Mouse (Mus musculus): Measurements from ENCODE around the gene Agpat3. TPM values are rescaled to one million over a fixed set of nuclear protein-coding genes. Genes with fewer than 3 reads are reported as not detected.

Agpat3 gene
- total RNA-seq (2023), result 116 TPM

DNA sequence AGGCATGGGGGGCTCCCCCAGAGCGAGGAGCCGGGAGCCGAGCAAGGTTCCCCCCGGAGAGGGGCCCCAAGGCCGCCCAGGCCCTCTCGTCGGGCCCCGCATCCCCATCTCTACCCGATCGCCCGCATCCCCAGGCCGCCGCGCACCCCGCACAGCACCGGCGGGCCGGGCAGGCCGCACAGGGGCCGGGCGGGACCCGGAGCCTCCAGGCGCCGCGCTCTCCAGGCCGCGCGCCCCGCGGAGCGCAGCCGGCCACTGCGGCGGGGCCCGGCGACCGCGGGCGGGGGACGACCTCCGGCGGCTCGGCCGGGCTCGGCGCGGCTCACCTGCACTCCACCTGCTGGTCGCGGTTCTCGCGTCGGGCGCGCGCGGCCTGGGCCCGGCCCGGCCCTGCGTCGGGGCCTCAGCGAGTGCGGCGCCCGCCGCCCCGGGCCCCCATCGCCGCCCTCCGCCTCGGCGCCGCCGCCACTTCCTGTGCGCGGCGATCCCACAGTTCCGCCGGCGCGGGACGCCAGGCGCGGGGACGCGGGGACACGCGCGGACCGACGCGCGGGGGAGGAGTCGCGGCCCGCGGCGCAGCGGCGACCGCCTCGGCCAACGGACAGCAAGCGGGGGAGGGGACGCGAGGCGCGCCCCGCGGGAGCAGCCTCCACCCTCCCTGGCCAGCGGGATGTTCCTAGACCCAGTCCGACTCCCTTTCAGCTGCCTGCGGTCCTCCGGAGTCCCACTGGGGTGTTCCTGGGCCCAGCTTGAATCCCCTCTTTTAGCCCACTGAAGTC is at the start of gene Agpat3:
Gene Agpat3 (minus strand): TSS at position 603 of the 779 bp plus-strand sequence.

DNA sequence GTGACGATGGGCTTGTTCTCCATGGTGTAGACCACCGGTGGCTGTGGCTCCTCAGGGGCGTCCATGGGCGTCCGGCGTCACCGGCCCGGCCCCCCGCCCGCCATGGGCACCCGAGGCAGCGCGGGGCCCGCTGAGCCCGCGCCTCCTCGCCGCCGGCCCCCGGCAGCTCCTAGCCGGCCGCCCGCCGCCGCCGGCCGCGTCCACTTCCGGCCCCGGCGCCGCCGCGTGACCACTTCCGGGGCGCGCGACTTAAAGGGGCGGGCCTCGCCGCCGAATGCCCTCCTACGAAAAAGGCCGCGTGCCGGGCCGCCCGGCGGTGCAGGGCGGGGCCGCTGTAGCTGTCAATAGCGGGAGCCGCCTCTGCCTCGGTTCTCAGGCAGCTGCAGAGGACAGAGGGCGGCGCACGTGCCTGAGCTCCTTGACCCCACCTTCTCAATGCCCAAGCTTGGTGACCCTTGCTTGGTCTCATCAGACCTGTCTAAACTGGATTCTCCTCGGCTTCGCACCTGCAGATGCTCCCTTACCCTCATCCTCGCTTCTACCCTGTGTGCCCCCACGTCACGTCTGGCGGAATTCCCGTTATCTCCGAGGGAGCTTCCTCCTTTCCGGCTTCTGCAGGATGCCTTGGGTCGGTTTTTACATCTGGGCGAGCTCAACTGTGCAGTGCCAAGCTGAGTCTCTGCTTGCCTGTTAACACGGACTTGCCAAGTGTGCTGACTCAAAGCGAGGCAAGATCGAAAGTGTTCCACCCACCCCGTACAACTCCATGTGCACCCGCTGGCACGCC is 107.7 kb downstream of the Agpat3 start, which contains the start of gene Trappc10:
Gene Trappc10 (minus strand): TSS at position 204 of the 787 bp plus-strand sequence.

Other genes with a start within 250 kb of the Agpat3 start
- 48.4 TPM for gene D10Jhu81e, start 182.7 kb downstream of the Agpat3 start, total RNA-seq (2023)
- gene Pwp2, start 167.3 kb downstream of the Agpat3 start, total RNA-seq (2023), result 21.6 TPM
- gene Trappc10, start 107.8 kb downstream of the Agpat3 start, total RNA-seq (2023), result 77.6 TPM
- 296 TPM for gene Rrp1, start 60.6 kb upstream of the Agpat3 start, total RNA-seq (2023)
- 29.5 TPM for gene Cstb, start 73.2 kb upstream of the Agpat3 start, total RNA-seq (2023)
- 17.3 TPM for gene Pdxk, start 112.5 kb upstream of the Agpat3 start, total RNA-seq (2023)
- gene Olfr1358, start 164.9 kb upstream of the Agpat3 start, total RNA-seq (2023), result not detected
- gene Ilvbl, start 221.9 kb upstream of the Agpat3 start, total RNA-seq (2023), result 119 TPM
- gene Syde1, start 239.5 kb upstream of the Agpat3 start, total RNA-seq (2023), result 1.9 TPM

All from CD4-positive naive resting alpha-beta T cell, adult 76 days (primary cell).